Mouse (Mus musculus) liver, postnatal 0 days (tissue): ENCODE measurements at regions not wholly inside any gene's neighbourhood (a gene's known extent, or its start where the extent isn't known, plus 50 kb on each side); places are given as distances from the start of the nearest gene placed in this dataset.

Experiments
- ATAC-seq: fragments of 200-750 bp; cut with Nextera tagmentation; 2 replicates; pipeline ENCODE4 v1.8.0; 2017; ENCODE audit warnings: mild to moderate bottlenecking, moderate library complexity
- DNase-seq: peaks from one replicate; pipeline ENCODE4 v3.0.0-alpha.2; 2016
- H3K27ac ChIP-seq: fragments of 300-500 bp; sonication (generic); 2 replicates; pipeline ENCODE4 v1.5.1; 2014; ENCODE audit warnings: antibody characterized with exemption, moderate library complexity, mild to moderate bottlenecking, low read depth
- H3K27me3 ChIP-seq: fragments of 300-500 bp; sonication (generic); 2 replicates; pipeline ENCODE4 v1.6.1; 2014; ENCODE audit warnings: low read length, control low read depth, mixed read lengths; ENCODE audit not compliant: insufficient read depth
- H3K36me3 ChIP-seq: fragments of 300-500 bp; sonication (generic); replicated peaks from 2 replicates; pipeline ENCODE4 v1.6.1; 2014; ENCODE audit warnings: mild to moderate bottlenecking, control low read depth, low read length, moderate library complexity, mixed read lengths; ENCODE audit not compliant: insufficient read depth
- H3K4me1 ChIP-seq: fragments of 300-500 bp; sonication (generic); 2 replicates; pipeline ENCODE4 v1.6.1; 2014; ENCODE audit warnings: antibody characterized with exemption, mild to moderate bottlenecking, control low read depth; ENCODE audit not compliant: insufficient read depth
- H3K4me2 ChIP-seq: fragments of 300-500 bp; sonication (generic); 2 replicates; pipeline ENCODE4 v1.6.1; 2014; ENCODE audit warnings: low read depth, mild to moderate bottlenecking, low read length, moderate library complexity, mixed read lengths
- H3K4me3 ChIP-seq: fragments of 300-500 bp; sonication (generic); 2 replicates; pipeline ENCODE4 v1.5.1; 2014; ENCODE audit warnings: low read depth, low read length
- H3K9ac ChIP-seq: fragments of 300-500 bp; sonication (generic); replicated peaks from 2 replicates; pipeline ENCODE4 v1.6.1; 2014; ENCODE audit warnings: mild to moderate bottlenecking, moderate library complexity
- H3K9me3 ChIP-seq: fragments of 300-500 bp; sonication (generic); 2 replicates; pipeline ENCODE4 v1.6.1; 2016; ENCODE audit warnings: mild to moderate bottlenecking, control low read depth, low read length, mixed read lengths
- CTCF ChIP-seq: sonication (generic); IDR thresholded peaks from 2 replicates; pipeline ENCODE4 v1.5.1; 2016; ENCODE audit warnings: antibody characterized with exemption, low read depth
- EP300 ChIP-seq: IDR thresholded peaks from 2 replicates; pipeline ENCODE4 v1.6.1; 2016; ENCODE audit warnings: antibody characterized with exemption, low read depth, mild to moderate bottlenecking
- WGBS: fragments of 180-500 bp; shearing (Covaris S2); extraction: QIAGEN DNeasy Blood & Tissue Kit; methylation state at CpG from one replicate; pipeline ENCODE4 v1.1.7; 2014; ENCODE audit not compliant: insufficient replicate concordance; 5-methylcytosine and 5-hydroxymethylcytosine counted together

DNA sequence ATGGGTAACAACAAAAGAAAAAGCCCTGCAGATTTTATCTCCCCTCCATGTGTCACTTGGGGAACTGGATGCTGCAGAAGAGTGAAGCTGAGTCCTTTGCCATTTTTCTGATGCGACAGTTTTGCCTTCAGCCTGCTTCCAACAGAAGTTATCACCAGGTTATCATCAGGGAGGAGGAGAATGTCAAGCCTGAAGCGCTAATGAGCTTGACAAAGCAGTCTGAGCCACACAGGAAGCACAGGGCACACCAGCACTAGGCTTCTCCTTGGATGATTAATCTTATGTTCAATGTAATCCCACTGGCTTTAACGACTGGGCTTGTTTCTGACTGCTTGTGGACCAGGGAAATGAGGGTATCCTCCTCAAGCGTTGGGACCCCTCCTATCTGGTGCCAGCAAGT, 122.2 kb downstream of the Mbl2 start:
- H3K4me1 ChIP-seq = no peaks in the 10 kb centered on the region
- H3K27me3 ChIP-seq = no peaks in the 10 kb centered on the region
- H3K4me3 ChIP-seq = no peak overlapping the region
- no peaks in the 10 kb centered on the region for H3K36me3 ChIP-seq
- TF ChIP-seq CTCF (no peak), EP300 (no peak)
- no peak overlapping the region for H3K9ac ChIP-seq
- no peak overlapping the region for H3K4me2 ChIP-seq
- ATAC-seq = no peak
- no peaks in the 10 kb centered on the region for H3K9me3 ChIP-seq
- no peak overlapping the region for H3K27ac ChIP-seq
- DNase-seq = no peak
- WGBS = 32% methylated on average over 4 of the region's 4 CpGs

DNA sequence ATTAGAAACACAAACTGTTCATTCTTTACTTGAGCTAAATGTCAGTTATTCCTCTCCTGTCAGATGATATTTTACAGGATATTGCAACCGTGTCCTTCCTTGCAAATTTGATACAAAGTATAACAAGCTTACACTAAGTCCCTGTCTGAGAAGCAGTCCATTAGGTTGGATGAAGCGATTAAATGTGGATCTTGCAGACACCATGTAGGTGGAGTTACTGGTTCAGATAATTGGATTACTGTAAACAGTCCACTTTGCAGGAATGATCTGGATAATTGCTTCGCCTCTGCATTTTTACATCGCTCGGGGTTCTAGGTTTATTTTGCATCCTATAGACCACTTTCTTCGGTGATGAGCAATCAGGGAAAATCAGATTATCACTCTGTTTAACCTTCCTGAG, 126.2 kb downstream of the Mbl2 start:
- no peaks in the 10 kb centered on the region for H3K9me3 ChIP-seq
- H3K36me3 ChIP-seq = no peaks in the 10 kb centered on the region
- H3K4me1 ChIP-seq = no peaks in the 10 kb centered on the region
- DNase-seq = no peak
- H3K27ac ChIP-seq = no peak overlapping the region
- no peak overlapping the region for H3K4me3 ChIP-seq
- ATAC-seq = no peak
- no peaks in the 10 kb centered on the region for H3K27me3 ChIP-seq
- TF ChIP-seq EP300 (no peak), CTCF (no peak)
- no peak overlapping the region for H3K4me2 ChIP-seq
- no peak overlapping the region for H3K9ac ChIP-seq
- 74% methylated on average over 6 of the region's 6 CpGs for WGBS

DNA sequence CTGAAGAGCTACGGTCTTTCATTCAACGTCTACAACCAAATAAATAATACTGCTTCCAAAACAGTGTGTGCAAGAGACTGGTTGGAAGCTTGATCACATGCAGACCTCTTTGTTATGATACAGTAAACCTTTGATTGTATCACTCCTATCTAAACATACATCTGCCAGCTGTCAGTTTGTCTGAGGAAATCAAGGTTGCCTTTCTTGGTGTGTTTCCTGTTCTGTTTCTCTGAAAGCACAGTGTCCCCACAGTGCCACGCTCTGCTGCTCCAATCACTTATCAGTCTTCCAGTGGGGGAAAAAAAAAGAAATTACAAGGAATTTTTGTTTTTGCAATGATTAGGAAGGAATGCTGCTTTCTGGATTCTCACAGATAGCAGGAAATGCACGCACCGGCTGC, 139.2 kb downstream of the Mbl2 start:
- no peak overlapping the region for H3K27ac ChIP-seq
- DNase-seq = no peak
- H3K36me3 ChIP-seq = no peaks in the 10 kb centered on the region
- 24% methylated on average over 5 of the region's 5 CpGs for WGBS
- no peak overlapping the region for H3K4me3 ChIP-seq
- ATAC-seq = no peak
- no peak overlapping the region for H3K9ac ChIP-seq
- no peak for TF ChIP-seq CTCF
- TF ChIP-seq EP300 = no peak
- no peaks in the 10 kb centered on the region for H3K9me3 ChIP-seq
- no peaks in the 10 kb centered on the region for H3K27me3 ChIP-seq
- no peak overlapping the region for H3K4me2 ChIP-seq
- no peaks in the 10 kb centered on the region for H3K4me1 ChIP-seq

GRCm38 (mm10) chr19:30379767-30380166, 147.0 kb downstream of the Mbl2 start:
- Histone ChIP-seq H3K4me2 (no peak overlapping the region), H3K4me1 (no peaks in the 10 kb centered on the region), H3K9ac (no peak overlapping the region), H3K27me3 (no peaks in the 10 kb centered on the region), H3K27ac (no peak overlapping the region), H3K36me3 (no peaks in the 10 kb centered on the region), H3K4me3 (no peak overlapping the region), H3K9me3 (no peaks in the 10 kb centered on the region)
- WGBS = 70% methylated on average over 6 of the region's 6 CpGs
- no peak for DNase-seq
- TF ChIP-seq CTCF = no peak
- no peak for TF ChIP-seq EP300
- ATAC-seq = no peak

DNA sequence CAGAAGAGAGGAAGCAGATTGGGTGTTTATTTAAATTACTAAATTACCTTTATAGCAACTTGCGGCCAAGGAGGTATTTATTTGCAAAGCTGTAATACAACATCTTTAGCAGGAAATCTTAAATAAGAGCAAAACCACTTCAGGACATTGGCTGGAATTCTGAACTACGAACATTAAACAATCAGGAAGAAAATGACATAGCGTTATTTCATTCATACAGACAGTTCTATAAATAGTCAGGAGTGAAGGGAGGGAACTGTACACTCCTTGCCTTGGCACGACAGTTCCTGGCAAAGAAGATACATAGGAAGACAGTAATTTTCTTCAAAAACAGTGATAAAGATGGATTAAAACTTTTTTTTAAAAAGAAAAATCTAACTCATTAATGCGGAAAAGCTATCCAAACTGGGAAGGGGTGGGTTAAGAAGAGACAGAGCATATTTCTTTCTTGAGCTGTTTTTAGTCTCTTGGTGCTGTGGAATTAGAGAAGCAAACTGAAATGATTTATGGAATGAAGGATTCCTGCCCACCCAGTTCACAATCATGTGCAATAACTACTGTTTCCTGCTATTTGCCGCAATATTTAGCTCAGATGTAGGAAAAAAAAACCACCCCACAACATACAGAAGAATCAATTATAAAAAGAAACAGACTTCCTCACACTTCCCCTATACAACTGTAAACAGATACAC, 147.9 kb downstream of the Mbl2 start:
- H3K4me1 ChIP-seq = no peaks in the 10 kb centered on the region
- no peak overlapping the region for H3K4me3 ChIP-seq
- no peak for TF ChIP-seq CTCF
- TF ChIP-seq EP300 = no peak
- DNase-seq = no peak
- no peak overlapping the region for H3K4me2 ChIP-seq
- no peaks in the 10 kb centered on the region for H3K9me3 ChIP-seq
- H3K36me3 ChIP-seq = no peaks in the 10 kb centered on the region
- no peaks in the 10 kb centered on the region for H3K27me3 ChIP-seq
- ATAC-seq = no peak
- H3K27ac ChIP-seq = no peak overlapping the region
- H3K9ac ChIP-seq = no peak overlapping the region
- WGBS = 44% methylated on average over 6 of the region's 6 CpGs

GRCm38 (mm10) chr19:30393791-30394190, 155.7 kb downstream of the Dkk1 start:
- TF ChIP-seq CTCF = no peak
- TF ChIP-seq EP300 = no peak
- H3K27me3 ChIP-seq = no peaks in the 10 kb centered on the region
- no peak overlapping the region for H3K9ac ChIP-seq
- H3K4me1 ChIP-seq = no peaks in the 10 kb centered on the region
- H3K27ac ChIP-seq = no peak overlapping the region
- no peak overlapping the region for H3K4me3 ChIP-seq
- no peaks in the 10 kb centered on the region for H3K9me3 ChIP-seq
- ATAC-seq (no peak), DNase-seq (no peak)
- WGBS = 58% methylated on average over 5 of the region's 5 CpGs
- H3K36me3 ChIP-seq = no peaks in the 10 kb centered on the region
- no peak overlapping the region for H3K4me2 ChIP-seq

GRCm38 (mm10) chr19:30406943-30407342, 142.5 kb downstream of the Dkk1 start:
- no peaks in the 10 kb centered on the region for H3K36me3 ChIP-seq
- DNase-seq (no peak), ATAC-seq (no peak)
- H3K27ac ChIP-seq = no peak overlapping the region
- H3K4me2 ChIP-seq = no peak overlapping the region
- 79% methylated on average over 6 of the region's 6 CpGs for WGBS
- no peak overlapping the region for H3K9ac ChIP-seq
- TF ChIP-seq EP300 = no peak
- TF ChIP-seq CTCF = no peak
- no peaks in the 10 kb centered on the region for H3K4me1 ChIP-seq
- H3K27me3 ChIP-seq = no peaks in the 10 kb centered on the region
- no peak overlapping the region for H3K4me3 ChIP-seq
- H3K9me3 ChIP-seq = no peaks in the 10 kb centered on the region
